Mouse (Mus musculus) granulocyte monocyte progenitor cell, adult 5-6 weeks (primary cell): ENCODE data around the gene Tcf12. TPM values are rescaled to one million over a fixed set of nuclear protein-coding genes. Genes with fewer than 3 reads are reported as not detected.
A peak's percentile ranks its signal among the peaks of the same experiment; 100 is the strongest.

Experiments used
- ATAC-seq: replicated peaks from 2 replicates; pipeline ENCODE4 v1.8.0; 2016; ENCODE audit warnings: mild to moderate bottlenecking, moderate TSS enrichment, inconsistent platforms; ENCODE audit not compliant: poor library complexity, severe bottlenecking
- total RNA-seq, 2 experiments: library from RNA; stranded (forward) in 1 of 2; stranded (reverse) in 1 of 2; fragments of 200-712, 200-1000 nt in 1 of 2; fragments of >200 nt in 1 of 2; fragmentation: Nextera tagmentation in 1 of 2; gene quantifications; 2 replicates each; pipeline ENCODE4 v1.2.3; 2014 to 2017

The Tcf12 gene
- total RNA-seq, 2 experiments from 2014 or later: 38.5 to 79.8 TPM

DNA sequence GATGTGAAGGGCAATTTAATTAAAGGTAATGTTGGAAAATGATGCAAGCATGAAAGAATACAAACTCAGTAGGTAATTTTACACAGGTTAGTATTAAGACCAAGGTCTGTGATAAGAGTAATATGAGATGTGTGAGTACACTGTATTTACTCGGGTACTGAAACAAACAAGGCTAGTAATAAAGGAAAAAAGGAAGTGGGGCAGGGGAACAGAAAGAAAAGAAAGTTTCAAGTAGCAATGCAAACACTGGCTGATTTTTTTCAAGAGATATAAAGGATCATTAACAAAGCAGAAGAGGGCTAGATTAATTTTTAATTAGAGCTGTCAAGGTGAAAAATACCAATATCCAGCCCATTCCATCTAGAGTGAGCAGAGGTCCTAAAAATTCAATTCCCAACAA lies 122.0 kb downstream of the Tcf12 start:
- ATAC-seq: no peak

DNA sequence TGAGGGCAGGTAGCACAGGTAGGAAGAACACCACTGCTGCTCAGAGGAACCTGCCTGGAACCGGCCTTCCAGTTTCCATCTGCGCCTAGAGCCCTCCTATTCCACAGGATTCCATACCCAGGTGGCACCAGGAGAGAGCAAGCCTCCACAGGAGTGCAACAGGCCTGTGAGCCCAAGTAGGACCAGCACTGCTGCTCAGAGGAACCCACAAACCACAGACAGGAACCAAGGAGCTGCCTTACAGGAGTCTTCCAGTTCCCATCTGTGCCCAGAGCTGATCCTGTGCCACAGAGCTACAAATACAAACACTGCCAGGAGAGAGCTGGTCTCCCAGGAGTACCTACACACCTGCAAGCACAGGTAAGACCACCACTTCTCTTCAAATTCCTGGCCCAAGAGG lies 125.0 kb downstream of the Tcf12 start:
- ATAC-seq: peak; percentile 55; the same call in 1 of the 2 replicates

DNA sequence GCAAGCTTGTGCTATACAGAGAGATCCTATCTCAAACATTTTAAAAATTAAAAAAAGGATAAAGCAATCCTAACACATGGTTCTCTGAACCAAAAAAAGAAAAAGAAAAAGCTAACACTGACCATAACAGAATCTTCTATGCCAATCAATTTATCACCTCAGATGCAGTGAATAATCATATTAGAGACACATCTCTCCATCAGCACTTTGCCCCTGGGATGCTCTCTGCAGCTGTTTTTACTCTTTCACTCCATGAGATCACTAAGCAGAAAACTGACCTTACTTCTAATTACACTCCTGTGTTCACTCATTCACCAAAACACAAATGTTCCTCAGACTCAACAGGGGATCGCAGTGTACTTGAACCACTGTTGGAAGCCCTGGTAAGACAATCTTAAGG lies 128.8 kb downstream of the Tcf12 start:
- no peak for ATAC-seq

DNA sequence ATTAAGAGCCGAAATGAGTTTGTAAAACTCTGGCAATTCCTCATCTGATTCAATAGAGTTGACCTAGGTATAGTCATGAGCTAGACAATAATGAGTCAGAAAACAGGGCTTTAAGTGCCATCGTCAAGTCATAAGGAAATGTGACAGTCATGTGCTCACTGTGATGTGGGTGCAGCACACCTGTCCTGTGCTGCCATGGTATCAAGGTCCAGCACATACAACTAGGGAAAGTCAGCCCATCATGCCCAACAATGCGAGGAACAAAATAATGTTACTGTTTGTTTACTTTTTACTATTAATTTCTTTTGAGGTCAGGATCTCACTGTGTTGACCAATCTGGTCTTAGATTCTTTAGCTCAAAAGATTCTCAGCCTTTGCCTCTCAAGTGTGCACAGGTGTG lies 130.6 kb downstream of the Tcf12 start:
- no peak for ATAC-seq

DNA sequence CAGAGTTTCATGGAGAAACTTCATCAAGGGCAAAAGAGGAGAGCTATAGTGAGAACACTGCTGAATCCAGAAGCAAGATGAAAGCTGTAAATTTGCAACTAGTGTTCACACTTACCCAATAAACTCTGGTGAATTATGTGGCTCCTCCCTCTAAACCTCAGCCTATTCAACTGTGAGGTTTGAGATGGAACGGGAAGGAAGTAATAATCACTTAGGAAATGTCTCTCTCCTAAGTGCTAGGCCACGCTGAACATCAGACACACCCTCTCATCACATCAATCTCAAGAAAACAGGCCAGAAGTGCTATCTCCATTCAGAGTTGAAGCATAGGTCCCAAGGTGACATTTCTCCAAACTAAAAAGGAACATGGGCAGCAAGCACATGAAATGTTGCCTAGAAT lies 131.1 kb downstream of the Tcf12 start:
- peak; percentile 77 for ATAC-seq

DNA sequence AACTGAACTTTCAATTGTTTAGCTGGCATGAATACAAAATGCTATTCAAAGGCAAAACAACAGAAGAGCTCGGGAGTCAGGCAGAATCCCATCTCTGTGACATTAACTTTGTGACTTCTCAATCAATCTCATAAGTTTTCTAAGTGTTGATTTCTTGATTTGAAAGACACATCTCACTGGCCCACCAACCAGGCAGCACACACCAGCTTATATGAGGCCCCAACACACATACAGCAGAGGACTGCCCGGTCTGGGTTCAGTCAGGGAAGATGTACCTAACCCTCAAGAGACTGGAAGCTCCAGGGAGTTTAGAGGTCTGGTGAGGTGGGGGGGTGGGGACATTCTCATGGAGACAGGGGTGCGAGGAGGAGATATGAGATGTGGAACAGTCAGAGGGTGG lies 132.8 kb downstream of the Tcf12 start:
- ATAC-seq: no peak

DNA sequence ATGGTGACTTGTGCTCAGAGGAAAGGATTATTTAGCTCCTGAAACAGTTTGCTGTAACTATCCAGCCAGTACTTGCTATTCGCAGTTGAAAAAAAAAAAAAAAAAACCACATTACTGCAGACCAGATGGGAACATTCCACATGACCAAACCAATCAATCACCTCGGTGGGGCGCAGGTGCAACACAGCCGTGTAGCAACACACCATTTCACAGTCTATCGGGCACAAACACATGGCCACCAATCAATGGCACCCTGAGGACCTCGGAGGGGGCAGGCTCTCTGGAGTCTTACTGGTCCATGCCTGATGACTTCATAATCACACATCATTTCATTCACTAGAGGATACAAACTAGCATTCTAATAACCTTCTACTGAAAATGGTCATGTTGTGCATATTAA lies 135.6 kb downstream of the Tcf12 start:
- peak; percentile 40; the same call in 1 of the 2 replicates for ATAC-seq

DNA sequence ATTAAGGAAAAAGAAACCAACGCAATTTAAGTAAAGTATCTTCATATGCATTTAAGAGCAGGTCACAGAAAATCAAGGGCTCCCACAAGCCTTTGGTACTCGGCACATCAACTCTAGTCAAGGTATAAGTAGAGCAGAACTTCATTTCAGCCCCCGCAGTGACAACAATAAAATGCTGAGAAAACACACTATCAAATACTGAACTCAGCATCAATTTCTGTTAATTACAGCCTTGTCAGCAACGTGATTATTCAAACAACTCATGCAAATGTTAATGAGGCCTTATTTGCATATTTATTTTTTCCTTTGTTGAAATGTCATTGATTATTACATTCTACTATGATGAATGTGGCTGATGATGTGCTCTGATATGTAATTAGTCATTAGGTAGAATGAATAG lies 136.5 kb downstream of the Tcf12 start:
- ATAC-seq: no peak

DNA sequence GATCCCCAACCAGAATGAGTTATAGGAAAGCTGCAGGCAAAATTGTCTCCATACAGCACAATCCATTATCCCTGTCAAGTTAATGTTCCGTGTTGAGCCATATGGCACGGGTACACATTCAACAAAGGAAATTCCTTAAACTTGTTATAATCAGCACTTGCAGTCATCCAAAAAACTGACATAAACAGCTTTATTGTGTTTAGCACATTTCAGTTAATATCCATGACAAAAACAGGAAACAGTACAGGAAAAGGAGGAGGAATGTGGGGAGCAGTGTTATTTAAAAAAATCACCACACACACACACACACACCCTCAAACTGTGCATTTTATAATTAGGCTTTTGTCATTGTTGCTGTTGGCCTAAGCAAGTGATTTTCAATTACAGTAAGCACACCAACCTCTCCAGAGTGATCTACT lies 137.1 kb downstream of the Tcf12 start:
- no peak for ATAC-seq

DNA sequence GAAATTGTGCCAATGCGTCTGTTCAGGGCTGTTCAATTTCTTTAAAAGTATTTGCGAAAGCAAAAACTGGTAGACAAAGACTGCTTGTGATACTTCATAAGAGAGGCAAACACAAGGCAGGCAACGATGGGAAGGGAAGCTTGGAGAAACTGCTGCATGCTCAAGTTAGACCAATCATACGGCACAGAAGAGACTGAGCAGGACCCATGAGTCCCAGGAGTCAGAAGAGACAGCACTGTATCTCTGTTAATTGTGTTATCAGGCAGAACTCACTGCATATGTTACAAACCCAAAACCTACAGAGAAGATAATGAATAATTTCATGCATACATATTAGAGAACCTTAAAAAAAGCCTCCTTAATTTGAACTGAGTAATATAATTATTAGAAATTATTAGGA lies 147.6 kb downstream of the Tcf12 start:
- ATAC-seq: no peak

DNA sequence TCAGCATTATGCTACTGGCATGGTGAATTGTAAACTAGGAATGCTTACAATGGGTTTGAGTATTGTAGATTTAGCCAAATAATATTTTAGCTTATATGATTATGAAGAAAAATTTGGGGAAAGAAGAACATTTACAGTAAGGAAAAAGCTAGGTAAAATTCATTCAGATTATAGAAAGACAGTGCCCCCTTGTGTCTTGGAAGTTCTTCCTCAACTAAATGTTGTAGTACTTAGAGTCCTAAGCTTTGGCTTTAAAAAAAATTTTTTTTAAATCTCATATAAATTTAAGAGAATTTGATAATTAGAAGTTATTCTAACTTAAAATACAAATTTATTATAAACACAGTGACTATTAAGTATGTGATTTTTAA lies 151.7 kb downstream of the Tcf12 start:
- no peak for ATAC-seq

DNA sequence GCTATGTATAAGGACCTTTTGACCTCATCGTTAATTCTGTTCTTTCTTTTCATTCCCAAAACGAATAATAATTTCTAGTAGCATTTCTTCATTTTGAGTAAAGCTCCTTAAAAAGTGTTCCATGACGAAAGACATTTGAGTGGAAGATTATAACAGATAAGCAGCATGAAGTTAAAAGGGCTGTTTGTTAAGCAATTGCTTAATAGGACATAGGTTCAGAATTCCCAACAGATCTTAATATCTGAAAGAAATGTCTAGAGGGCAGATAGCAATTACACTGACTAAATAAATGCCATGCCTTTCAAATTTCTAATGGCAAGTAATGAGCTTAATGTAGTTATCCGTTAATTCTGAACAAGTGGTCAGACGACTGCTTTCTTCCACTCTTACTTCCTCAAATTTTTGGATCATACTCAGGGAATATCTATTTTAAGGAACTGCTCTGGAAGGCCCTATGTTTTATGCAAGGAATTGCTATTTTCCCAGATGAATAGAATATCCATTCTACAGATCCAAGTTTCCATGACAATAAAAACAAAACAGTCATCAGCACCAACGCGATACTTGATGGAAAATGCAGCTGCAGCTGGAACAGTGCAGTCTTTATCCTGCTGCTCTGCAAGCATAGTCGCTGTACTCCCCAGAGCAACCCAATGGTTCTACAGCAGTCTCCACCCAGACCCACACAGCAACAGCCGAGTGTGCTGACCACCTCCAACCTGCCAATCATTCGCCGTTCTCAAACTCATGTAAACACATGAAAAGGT lies 152.2 kb downstream of the Tcf12 start:
- peak; percentile 35; the same call in 1 of the 2 replicates for ATAC-seq

DNA sequence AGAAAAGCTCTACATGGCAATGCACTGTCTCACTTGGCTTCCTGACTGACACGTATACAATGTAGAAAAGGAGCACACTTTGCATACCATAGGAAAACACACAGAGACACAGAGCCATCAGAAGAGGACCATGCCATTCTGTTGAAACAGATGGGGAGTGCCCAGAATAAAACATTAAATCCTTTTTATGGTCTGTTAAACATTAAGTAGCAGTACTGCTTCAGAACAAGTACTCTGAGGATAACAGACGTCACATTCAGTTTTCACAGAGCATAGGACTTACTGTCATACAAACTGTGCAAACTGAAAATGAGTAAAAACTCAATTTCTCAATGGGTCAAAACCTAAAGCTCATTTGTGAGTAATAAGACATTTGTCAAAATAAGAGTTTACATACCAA lies 158.5 kb downstream of the Tcf12 start:
- ATAC-seq: no peak

DNA sequence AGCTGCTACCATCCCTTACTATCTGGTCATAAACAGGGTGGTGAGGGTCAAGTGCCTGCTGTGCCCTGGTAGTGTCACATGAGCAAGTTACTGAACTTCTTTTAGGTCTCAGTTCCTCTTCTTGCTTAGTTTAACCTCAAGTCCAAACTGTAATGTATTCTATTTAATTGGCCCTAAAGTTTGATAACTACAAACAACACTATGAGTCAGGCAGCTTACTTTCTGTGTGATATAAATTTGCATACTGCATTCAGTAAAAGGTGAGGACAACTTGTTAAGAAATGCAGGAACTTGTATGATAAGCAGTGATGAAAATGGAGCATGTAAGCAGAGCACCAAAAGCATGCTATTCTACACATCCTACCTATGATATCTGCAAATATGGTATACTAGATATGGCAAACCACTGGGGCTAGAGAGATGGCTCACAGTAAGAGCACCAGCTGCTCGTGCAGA lies 159.0 kb downstream of the Tcf12 start:
- ATAC-seq: peak; percentile 74

DNA sequence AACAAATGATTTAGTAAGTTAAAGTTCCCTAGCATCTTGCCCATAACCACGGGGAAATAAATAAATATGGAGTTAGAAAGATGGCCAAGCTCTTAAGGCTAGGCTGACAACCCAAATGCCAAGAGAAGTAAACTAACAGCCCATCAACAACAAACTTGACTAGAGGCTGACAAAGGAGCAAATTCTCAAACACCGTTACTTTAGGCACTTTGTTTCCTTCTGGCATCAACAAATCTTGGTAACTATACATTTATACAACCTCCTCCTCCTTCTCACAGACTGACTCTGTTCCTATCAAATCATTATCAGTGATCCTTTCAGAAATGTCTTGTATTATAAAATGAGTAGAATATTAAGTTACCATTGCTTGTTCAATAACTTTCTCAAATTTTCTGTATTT lies 159.7 kb downstream of the Tcf12 start:
- no peak for ATAC-seq

DNA sequence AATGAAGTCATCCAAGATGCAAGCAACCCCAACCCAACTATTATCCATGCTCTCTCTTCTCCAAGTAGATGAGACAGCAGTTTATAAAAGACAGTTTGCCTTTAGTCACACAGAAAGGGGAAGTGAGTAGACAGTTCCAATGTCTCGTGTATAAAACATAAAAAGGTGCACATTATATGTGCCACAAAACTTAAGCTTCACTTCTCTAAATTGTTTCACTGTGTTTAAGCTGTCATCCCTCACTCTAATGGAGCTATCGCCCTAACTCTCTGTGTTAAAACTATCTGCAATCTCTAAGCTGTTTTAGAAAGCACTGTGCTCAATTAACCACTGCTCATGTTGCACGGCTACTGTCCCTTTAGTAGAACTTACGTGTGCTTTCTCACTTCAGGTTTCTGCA lies 160.3 kb downstream of the Tcf12 start:
- ATAC-seq: peak; percentile 94

DNA sequence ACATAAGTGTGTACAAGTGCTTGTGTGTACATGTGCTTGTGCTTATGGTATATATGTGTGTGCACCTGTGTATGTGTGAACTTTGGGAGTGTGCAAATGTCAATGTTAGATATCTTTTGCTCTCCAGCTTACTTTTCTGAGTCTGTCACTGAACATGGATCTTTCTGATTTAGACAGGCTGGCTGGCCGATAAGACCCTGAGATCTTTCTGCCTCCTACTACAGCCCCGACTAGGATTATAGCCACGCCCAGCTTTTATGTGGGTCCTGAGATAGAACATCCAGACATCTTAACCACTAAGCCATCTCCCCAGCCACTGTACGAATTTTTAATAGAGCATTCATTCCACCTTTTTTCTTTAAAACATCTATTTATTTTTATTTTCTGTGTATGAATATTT lies 166.9 kb downstream of the Tcf12 start:
- ATAC-seq: no peak

DNA sequence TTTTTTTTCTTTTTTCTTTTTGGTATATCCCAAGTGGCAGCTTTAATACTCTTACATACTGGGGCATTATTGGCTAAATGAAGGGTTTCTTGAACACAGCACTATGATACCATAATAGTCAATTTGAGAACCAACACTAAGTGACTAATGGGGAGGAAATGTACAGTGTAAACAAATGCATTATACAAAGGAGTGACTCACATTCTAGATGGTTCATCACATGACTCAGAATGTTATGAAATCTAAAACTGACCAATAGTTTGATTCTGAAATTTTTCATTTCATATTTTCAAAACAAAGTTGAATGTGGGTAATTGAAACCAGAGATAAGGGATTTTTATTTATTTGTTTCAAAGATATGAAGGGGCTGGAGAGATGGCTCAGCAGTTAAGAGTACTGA lies 169.2 kb downstream of the Tcf12 start:
- ATAC-seq: no peak

DNA sequence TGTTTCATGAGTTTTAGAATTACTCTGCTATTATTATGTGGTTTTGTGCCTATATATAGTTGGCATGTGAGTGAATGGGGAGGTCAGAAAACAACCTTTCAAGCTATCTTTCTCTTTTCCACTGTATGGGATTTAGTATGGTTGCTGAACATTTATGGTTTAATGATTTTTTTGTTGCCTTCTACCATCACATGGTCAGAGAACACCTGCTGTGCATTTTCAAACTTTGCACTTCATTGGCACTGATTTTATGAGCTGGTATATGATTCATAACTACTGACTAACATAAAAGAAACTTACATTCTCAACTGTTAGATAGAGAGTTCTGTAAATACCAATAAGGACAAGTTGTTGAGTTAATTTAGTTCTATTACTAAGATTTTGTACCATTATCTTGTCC lies 171.7 kb downstream of the Tcf12 start:
- no peak for ATAC-seq

DNA sequence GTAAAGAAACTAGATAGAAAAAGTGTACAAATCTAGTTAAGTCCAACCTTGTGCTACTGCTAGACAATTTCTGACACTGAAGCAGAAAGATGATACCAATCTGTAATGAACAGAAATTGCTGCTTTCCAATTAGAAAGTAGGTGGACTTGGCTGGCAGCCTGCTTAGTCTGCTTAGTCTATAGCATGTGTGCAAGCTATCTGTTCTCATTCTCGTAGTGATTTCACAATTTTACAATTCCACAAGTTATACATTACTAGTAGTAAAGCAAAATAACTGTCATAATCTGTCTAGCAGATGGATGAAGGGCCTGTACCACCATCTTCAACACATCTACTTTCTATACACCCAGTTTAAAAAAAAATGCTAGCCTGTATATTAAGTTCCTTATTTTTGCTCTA lies 175.5 kb downstream of the Tcf12 start:
- no peak for ATAC-seq

DNA sequence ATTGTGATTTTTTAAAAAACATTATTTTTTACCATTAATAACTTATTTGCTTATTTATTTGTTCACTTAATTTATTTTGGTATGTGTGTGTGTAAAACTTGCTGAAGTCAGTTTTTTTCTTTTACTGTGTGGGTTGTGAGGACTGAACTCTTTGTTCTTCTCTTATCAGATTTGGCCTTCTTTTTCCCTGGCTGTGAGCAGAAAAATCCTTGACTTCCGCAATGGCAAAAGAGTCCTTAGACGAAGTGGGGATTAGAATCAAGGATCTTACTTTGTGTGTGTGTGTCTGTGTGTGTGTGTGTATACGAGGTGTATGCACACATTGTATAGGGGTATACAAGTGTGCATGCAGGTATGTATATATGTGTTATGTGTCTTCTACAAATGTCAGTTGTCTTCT lies 176.8 kb downstream of the Tcf12 start:
- ATAC-seq: no peak

DNA sequence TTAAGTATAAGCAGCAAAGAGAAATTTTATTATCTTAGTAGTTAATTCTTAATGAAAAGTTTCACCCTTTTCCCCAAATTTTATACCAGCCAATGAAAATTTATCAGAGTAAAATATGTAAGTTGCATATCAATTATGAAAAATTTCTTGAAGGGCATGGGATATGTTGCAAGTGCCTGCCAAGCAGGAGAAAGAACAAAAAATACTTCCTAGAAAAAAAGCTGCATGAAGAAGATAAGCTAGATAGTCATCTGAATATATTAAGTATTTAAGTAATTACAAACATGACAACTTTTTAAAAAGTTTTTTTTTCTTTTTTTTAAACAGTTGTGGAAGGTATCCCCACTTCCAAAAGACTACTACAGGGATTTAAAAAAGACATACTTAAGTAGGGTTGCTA lies 179.7 kb downstream of the Tcf12 start:
- ATAC-seq: no peak

DNA sequence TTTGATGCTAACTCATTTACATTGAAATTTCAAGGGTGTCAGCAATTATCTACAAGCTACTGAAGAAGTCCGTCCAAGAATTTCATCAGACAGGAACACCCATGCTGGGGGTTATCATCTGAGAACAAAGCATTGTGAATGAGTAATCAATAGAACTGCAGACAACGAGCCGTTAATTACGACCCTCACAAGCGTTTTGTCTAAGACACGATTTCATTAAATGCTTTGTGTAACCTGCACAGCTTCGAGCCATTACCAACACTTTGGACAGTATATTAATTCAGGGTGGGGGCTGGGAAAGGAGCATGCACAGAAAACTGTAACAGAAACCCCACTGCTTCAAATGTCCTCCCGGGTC lies 180.3 kb downstream of the Tcf12 start:
- no peak for ATAC-seq
